Mouse (Mus musculus) CH12.LX (cell line): Measurements from ENCODE around the gene Dnah7b.
"Not testable (repeated sequence)": the region's sequence is repeated elsewhere in the genome, so short reads cannot be mapped to it uniquely, and the experiment has no call there.

ENCODE experiments used
- CHD2 ChIP-seq: IDR thresholded peaks from 2 replicates; pipeline ENCODE4 v1.6.1; 2011; ENCODE audit warnings: low read length, improper control_type of control experiment
- CTCF ChIP-seq, 2 experiments: IDR thresholded peaks in 1 of 2; conservative IDR thresholded peaks in 1 of 2; 2 replicates each; pipeline ENCODE4 v1.5.1; 2011 to 2012; ENCODE audit warnings: low read depth in 2 of 2, low read length in 2 of 2, improper control_type of control experiment in 1 of 2, inconsistent platforms in 1 of 2, mild to moderate bottlenecking in 1 of 2, moderate library complexity in 1 of 2
- ELF1 ChIP-seq: IDR thresholded peaks from 2 replicates; pipeline ENCODE4 v1.6.1; 2014; ENCODE audit warnings: low read depth, mild to moderate bottlenecking, inconsistent platforms, low read length, improper control_type of control experiment
- EP300 ChIP-seq: IDR thresholded peaks from 2 replicates; pipeline ENCODE4 v1.6.1; 2011; ENCODE audit warnings: low read length, improper control_type of control experiment
- ETS1 ChIP-seq: conservative IDR thresholded peaks from 2 replicates; pipeline ENCODE4 v1.6.1; 2012; ENCODE audit warnings: low read depth, mild to moderate bottlenecking, inconsistent platforms, low read length, improper control_type of control experiment, moderate library complexity
- POLR2A ChIP-seq: IDR thresholded peaks from 2 replicates; pipeline ENCODE4 v1.6.1; 2011; ENCODE audit warnings: low read depth, mild to moderate bottlenecking, improper control_type of control experiment, low read length
- RAD21 ChIP-seq: IDR thresholded peaks from 2 replicates; pipeline ENCODE4 v1.6.1; 2011; ENCODE audit warnings: low read depth, mild to moderate bottlenecking, low read length, improper control_type of control experiment, moderate library complexity
- SIN3A ChIP-seq: IDR thresholded peaks from 2 replicates; pipeline ENCODE4 v1.6.1; 2012; ENCODE audit warnings: low read length, improper control_type of control experiment, inconsistent platforms
- TBP ChIP-seq: conservative IDR thresholded peaks from 2 replicates; pipeline ENCODE4 v1.6.1; 2011; ENCODE audit warnings: low read depth, low read length, improper control_type of control experiment
- TCF12 ChIP-seq: IDR thresholded peaks from 2 replicates; pipeline ENCODE4 v1.6.1; 2014; ENCODE audit warnings: low read depth, mild to moderate bottlenecking, inconsistent platforms, low read length, improper control_type of control experiment
- USF1 ChIP-seq: IDR thresholded peaks from 2 replicates; pipeline ENCODE4 v1.6.1; 2014; ENCODE audit warnings: low read depth, mild to moderate bottlenecking, inconsistent platforms, low read length, improper control_type of control experiment
- USF2 ChIP-seq: conservative IDR thresholded peaks from 2 replicates; pipeline ENCODE4 v1.6.1; 2011; ENCODE audit warnings: low read depth, low read length, improper control_type of control experiment
- ZNF384 ChIP-seq: IDR thresholded peaks from 2 replicates; pipeline ENCODE4 v1.6.1; 2012; ENCODE audit warnings: low read depth, low read length, improper control_type of control experiment, inconsistent platforms

- not testable (repeated sequence) for TF ChIP-seq USF1; SIN3A; CTCF (conservative IDR thresholded peaks at IDR 0.05 in 1 of 2, IDR thresholded peaks at IDR 0.05 in 1 of 2; ENCODE audit: low read depth in 2 of 2, low read length in 2 of 2); POLR2A; TCF12; TBP; ETS1; EP300; USF2; ZNF384; ELF1; RAD21; CHD2
Measured at GRCm38 (mm10) chr1:46117179-46117578, 51.1 kb downstream of the Dnah7b start.
